Mouse (Mus musculus): Measurements from ENCODE around the gene Lrrc28. TPM values are rescaled to one million over a fixed set of nuclear protein-coding genes. Genes with fewer than 3 reads are reported as not detected.

Lrrc28 gene
- polyA plus RNA-seq, 1 experiment from 2014 or later: 25.1 TPM

GRCm38 (mm10) chr7:67487889-67488411, 157.1 kb downstream of the Lrrc28 start:
- Histone ChIP-seq H3K9me3 (no peaks in the 10 kb centered on the region), H3K4me3 (no peak overlapping the region), H3K36me3 (no peaks in the 10 kb centered on the region), H3K27ac (peak overlapping the region; percentile 62; the same call in 1 of the 2 replicates), H3K27me3 (ENCODE audit: insufficient read depth, poor library complexity, severe bottlenecking) (no peaks in the 10 kb centered on the region), H3K4me1 (replicated peaks) (peaks cover 26% of the 10 kb centered on the region)
- DNase-seq (ENCODE audit: low spot score): no peak
- WGBS: 83% methylated on average over 10 of the region's 10 CpGs

GRCm38 (mm10) chr7:67486925-67487760, 157.9 kb downstream of the Lrrc28 start:
- no peak for DNase-seq (ENCODE audit: low spot score)
- no peaks in the 10 kb centered on the region for H3K9me3 ChIP-seq
- no peaks in the 10 kb centered on the region for H3K27me3 ChIP-seq (ENCODE audit: insufficient read depth, poor library complexity, severe bottlenecking)
- peaks cover 26% of the 10 kb centered on the region for H3K4me1 ChIP-seq (replicated peaks)
- 78% methylated on average over 15 of the region's 15 CpGs for WGBS
- no peaks in the 10 kb centered on the region for H3K36me3 ChIP-seq
- 0 out of 2 replicates have a peak overlapping the region, but pooled peaks have one; percentile 62 for H3K27ac ChIP-seq
- H3K4me3 ChIP-seq: no peak overlapping the region

GRCm38 (mm10) chr7:67486417-67486816, 158.7 kb downstream of the Lrrc28 start:
- Histone ChIP-seq H3K36me3 (no peaks in the 10 kb centered on the region), H3K9me3 (no peaks in the 10 kb centered on the region), H3K27me3 (ENCODE audit: insufficient read depth, poor library complexity, severe bottlenecking) (no peaks in the 10 kb centered on the region), H3K27ac (no peak overlapping the region), H3K4me1 (replicated peaks) (peaks cover 26% of the 10 kb centered on the region), H3K4me3 (no peak overlapping the region)
- DNase-seq (ENCODE audit: low spot score): no peak
- 84% methylated on average over 5 of the region's 5 CpGs for WGBS

GRCm38 (mm10) chr7:67483698-67484097, 161.4 kb downstream of the Lrrc28 start:
- Histone ChIP-seq H3K4me3 (no peak overlapping the region), H3K4me1 (replicated peaks) (peaks cover 41% of the 10 kb centered on the region), H3K36me3 (no peaks in the 10 kb centered on the region), H3K27me3 (ENCODE audit: insufficient read depth, poor library complexity, severe bottlenecking) (no peaks in the 10 kb centered on the region), H3K9me3 (no peaks in the 10 kb centered on the region), H3K27ac (no peak overlapping the region)
- DNase-seq (ENCODE audit: low spot score): no peak
- WGBS: 87% methylated on average over 4 of the region's 4 CpGs

- Histone ChIP-seq H3K27me3 (ENCODE audit: insufficient read depth, poor library complexity, severe bottlenecking) (no peaks in the 10 kb centered on the region), H3K4me3 (no peak overlapping the region), H3K9me3 (no peaks in the 10 kb centered on the region), H3K27ac (0 out of 2 replicates have a peak overlapping the region, but pooled peaks have one; percentile 54), H3K4me1 (replicated peaks) (peaks cover 34% of the 10 kb centered on the region), H3K36me3 (no peaks in the 10 kb centered on the region)
- DNase-seq (ENCODE audit: low spot score): no peak
- WGBS: 89% methylated on average over 17 of the region's 17 CpGs
Observed at GRCm38 (mm10) chr7:67479576-67480413, 165.3 kb downstream of the Lrrc28 start.

- Histone ChIP-seq H3K4me1 (replicated peaks) (peaks cover 39% of the 10 kb centered on the region), H3K9me3 (no peaks in the 10 kb centered on the region), H3K36me3 (no peaks in the 10 kb centered on the region), H3K27ac (peak overlapping the region; percentile 54; the same call in 1 of the 2 replicates), H3K27me3 (ENCODE audit: insufficient read depth, poor library complexity, severe bottlenecking) (no peaks in the 10 kb centered on the region), H3K4me3 (no peak overlapping the region)
- DNase-seq (ENCODE audit: low spot score): no peak
- 67% methylated on average over 5 of the region's 5 CpGs for WGBS
Observed at GRCm38 (mm10) chr7:67479168-67479567, 165.9 kb downstream of the Lrrc28 start.

GRCm38 (mm10) chr7:67477996-67478395, 167.1 kb downstream of the Lrrc28 start:
- WGBS: 49% methylated on average over 9 of the region's 10 CpGs
- DNase-seq (ENCODE audit: low spot score): no peak
- Histone ChIP-seq H3K36me3 (no peaks in the 10 kb centered on the region), H3K4me1 (replicated peaks) (peaks cover 44% of the 10 kb centered on the region), H3K27ac (peak overlapping the region; percentile 53), H3K27me3 (ENCODE audit: insufficient read depth, poor library complexity, severe bottlenecking) (no peaks in the 10 kb centered on the region; the same call in 1 of the 2 replicates), H3K9me3 (no peaks in the 10 kb centered on the region), H3K4me3 (no peak overlapping the region)

- no peak overlapping the region for H3K27ac ChIP-seq
- H3K4me3 ChIP-seq: no peak overlapping the region
- H3K27me3 ChIP-seq (ENCODE audit: insufficient read depth, poor library complexity, severe bottlenecking): peaks cover 4% of the 10 kb centered on the region
- 80% methylated on average over 11 of the region's 11 CpGs for WGBS
- DNase-seq (ENCODE audit: low spot score): no peak
- no peaks in the 10 kb centered on the region for H3K36me3 ChIP-seq
- H3K9me3 ChIP-seq: no peaks in the 10 kb centered on the region
- H3K4me1 ChIP-seq (replicated peaks): peaks cover 37% of the 10 kb centered on the region
Observed at GRCm38 (mm10) chr7:67471295-67471694, 173.8 kb downstream of the Lrrc28 start.

- Histone ChIP-seq H3K4me1 (replicated peaks) (peaks cover 36% of the 10 kb centered on the region), H3K27me3 (ENCODE audit: insufficient read depth, poor library complexity, severe bottlenecking) (peaks cover 8% of the 10 kb centered on the region), H3K36me3 (no peaks in the 10 kb centered on the region), H3K4me3 (no peak overlapping the region), H3K9me3 (no peaks in the 10 kb centered on the region), H3K27ac (0 out of 2 replicates have a peak overlapping the region, but pooled peaks have one; percentile 35)
- no peak for DNase-seq (ENCODE audit: low spot score)
- 73% methylated on average over 7 of the region's 7 CpGs for WGBS
Observed at GRCm38 (mm10) chr7:67468802-67469408, 176.2 kb downstream of the Lrrc28 start.

- no peak overlapping the region for H3K4me3 ChIP-seq
- DNase-seq (ENCODE audit: low spot score): no peak
- H3K27me3 ChIP-seq (ENCODE audit: insufficient read depth, poor library complexity, severe bottlenecking): peaks cover 8% of the 10 kb centered on the region
- H3K4me1 ChIP-seq (replicated peaks): peaks cover 38% of the 10 kb centered on the region
- WGBS: 92% methylated on average over 3 of the region's 3 CpGs
- no peak overlapping the region for H3K27ac ChIP-seq
- H3K36me3 ChIP-seq: no peaks in the 10 kb centered on the region
- no peaks in the 10 kb centered on the region for H3K9me3 ChIP-seq
Observed at GRCm38 (mm10) chr7:67468180-67468579, 176.9 kb downstream of the Lrrc28 start.

- Histone ChIP-seq H3K4me1 (replicated peaks) (peaks cover 53% of the 10 kb centered on the region), H3K9me3 (no peaks in the 10 kb centered on the region), H3K36me3 (no peaks in the 10 kb centered on the region), H3K27ac (no peak overlapping the region), H3K27me3 (ENCODE audit: insufficient read depth, poor library complexity, severe bottlenecking) (peaks cover 23% of the 10 kb centered on the region), H3K4me3 (no peak overlapping the region)
- DNase-seq (ENCODE audit: low spot score): no peak
- WGBS: 89% methylated on average over 2 of the region's 2 CpGs
Observed at GRCm38 (mm10) chr7:67466322-67466721, 178.7 kb downstream of the Lrrc28 start.

- Histone ChIP-seq H3K4me3 (no peak overlapping the region), H3K9me3 (no peaks in the 10 kb centered on the region), H3K27ac (no peak overlapping the region), H3K36me3 (no peaks in the 10 kb centered on the region), H3K4me1 (replicated peaks) (peaks cover 57% of the 10 kb centered on the region), H3K27me3 (ENCODE audit: insufficient read depth, poor library complexity, severe bottlenecking) (peaks cover 26% of the 10 kb centered on the region)
- 87% methylated on average over 8 of the region's 8 CpGs for WGBS
- DNase-seq (ENCODE audit: low spot score): no peak
Observed at GRCm38 (mm10) chr7:67464633-67465032, 180.4 kb downstream of the Lrrc28 start.
